8 mouse cellular contexts compared by ENCODE assay signal in the genomic region with DNA sequence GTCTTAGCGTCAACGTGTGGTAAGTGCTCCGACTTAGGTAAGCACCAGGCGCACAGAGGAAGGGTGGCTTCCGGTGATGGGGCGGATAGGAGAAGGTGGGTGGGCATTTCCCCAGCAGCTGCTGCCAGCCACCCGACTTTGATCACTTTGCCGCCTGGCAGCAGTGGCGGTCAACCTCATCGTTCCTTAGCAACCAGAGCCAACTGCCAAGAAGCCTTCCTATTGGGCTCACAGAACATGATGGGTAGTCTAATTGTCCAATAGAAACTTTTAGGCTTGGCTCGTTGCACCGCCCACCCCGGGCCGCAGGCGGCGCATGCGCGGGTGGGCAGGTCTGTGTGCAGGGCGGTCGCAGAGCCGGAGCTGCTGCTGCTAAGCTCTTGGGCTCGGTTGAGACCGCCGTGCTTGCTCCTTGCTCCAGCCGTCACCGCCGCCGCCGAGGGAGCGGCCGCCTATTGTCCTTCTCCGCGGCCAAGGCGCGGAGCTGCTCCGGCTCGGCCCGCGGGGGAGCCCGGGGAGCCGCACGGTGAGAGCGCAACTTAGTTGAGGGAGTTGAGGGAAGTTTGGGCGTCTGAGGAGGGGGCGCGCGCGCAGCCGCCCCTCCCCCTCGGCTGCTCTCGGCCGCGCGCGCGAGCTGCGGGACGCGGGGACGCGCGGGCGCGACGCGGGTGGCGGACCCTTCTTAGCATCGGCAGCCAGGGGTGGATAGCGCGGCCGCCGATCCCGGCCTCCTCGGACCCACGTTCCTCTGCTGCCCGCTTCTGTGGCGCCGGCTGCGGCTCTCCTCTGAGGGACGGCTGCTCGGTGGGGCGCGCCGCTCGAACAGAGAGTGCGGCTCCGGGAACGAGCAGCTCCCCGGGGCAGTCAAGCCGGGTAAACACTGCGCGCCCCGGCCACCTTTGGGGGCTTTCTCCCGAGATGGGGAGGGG. TPM values are rescaled to one million over a fixed set of nuclear protein-coding genes. Genes with fewer than 3 reads are reported as not detected.
A peak's percentile ranks its signal among the peaks of the same experiment; 100 is the strongest.
DNase-seq lines count a peak whose midpoint lies in the region; ATAC-seq and TF ChIP-seq lines count a peak whose summit lies in the region.

A gene (plus strand): TSS at position 312 of the 929 bp plus-strand sequence.

- no peak for TF ChIP-seq CTCF in G1E (IDR thresholded peaks at IDR 0.05; ENCODE audit: low read depth, low read length)
- TF ChIP-seq CTCF in layer of hippocampus, adult 2 months (conservative IDR thresholded peaks at IDR 0.05): peak; percentile 82
- peak; percentile 65 for TF ChIP-seq CTCF in lung, embryonic 14.5 days (IDR thresholded peaks at IDR 0.05; ENCODE audit: low read depth)
- no peak for TF ChIP-seq CTCF in olfactory bulb, adult 2 months (IDR thresholded peaks at IDR 0.05; ENCODE audit: insufficient read depth, low read depth, low read length)
- TF ChIP-seq CTCF in thymus, adult 2 months (IDR thresholded peaks at IDR 0.05; ENCODE audit: borderline replicate concordance, control insufficient read depth, extremely low read depth, insufficient read depth, low read length, poor library complexity): no peak

- under 1% methylated on average over 76 of the region's 94 CpGs for WGBS in forebrain, embryonic 16.5 days
- under 1% methylated on average over 94 of the region's 94 CpGs for WGBS in lung, embryonic 14.5 days
- under 1% methylated on average over 93 of the region's 94 CpGs for WGBS in olfactory bulb, adult 2 months
- under 1% methylated on average over 74 of the region's 94 CpGs for WGBS in thymus, adult 2 months

- peaks cover 8% of the 10 kb centered on the region; the same call in 1 of the 2 replicates for H3K9me3 ChIP-seq in G1E (replicated peaks)
- no peaks in the 10 kb centered on the region for H3K9me3 ChIP-seq in forebrain, embryonic 16.5 days (ENCODE audit: control insufficient read depth, low read length)
- H3K9me3 ChIP-seq in lung, embryonic 14.5 days (ENCODE audit: low read depth, low read length): no peaks in the 10 kb centered on the region

- peaks cover 3% of the 10 kb centered on the region; the same call in 1 of the 2 replicates for H3K4me1 ChIP-seq in G1E (ENCODE audit: insufficient read depth, low read depth, low read length)
- peaks cover 9% of the 10 kb centered on the region for H3K4me1 ChIP-seq in forebrain, embryonic 16.5 days (replicated peaks; ENCODE audit: control insufficient read depth, insufficient read depth, low read length)
- peaks cover 13% of the 10 kb centered on the region for H3K4me1 ChIP-seq in lung, embryonic 14.5 days (ENCODE audit: insufficient read depth)
- H3K4me1 ChIP-seq in olfactory bulb, adult 2 months (ENCODE audit: control insufficient read depth, insufficient read depth, low read length): no peaks in the 10 kb centered on the region
- H3K4me1 ChIP-seq in thymus, adult 2 months (replicated peaks; ENCODE audit: control insufficient read depth, insufficient read depth, low read length): no peaks in the 10 kb centered on the region

- intact Hi-C loops in heart, postnatal 36 days (cut with DNase I): loop anchor here (5.0 kb wide), 4 partner anchors 42 to 187 kb away; no protein-coding TSS in a partner anchor

- H3K27ac ChIP-seq in forebrain, embryonic 16.5 days (ENCODE audit: low read length): peak within 1 kb of the TSS; percentile 92
- peak within 1 kb of the TSS; percentile 89 for H3K27ac ChIP-seq in layer of hippocampus, adult 2 months
- H3K27ac ChIP-seq in lung, embryonic 14.5 days (ENCODE audit: low read depth): peak within 1 kb of the TSS; percentile 99
- peak within 1 kb of the TSS; percentile 30 for H3K27ac ChIP-seq in olfactory bulb, adult 2 months (ENCODE audit: insufficient read depth, low read depth, low read length)
- H3K27ac ChIP-seq in thymus, adult 2 months (ENCODE audit: control insufficient read depth, insufficient read depth, low read length): peak within 1 kb of the TSS; percentile 76

- TF ChIP-seq POLR2A in olfactory bulb, adult 2 months (IDR thresholded peaks at IDR 0.05; ENCODE audit: insufficient read depth, low read depth, low read length): peak; percentile 91
- peak; percentile 97 for TF ChIP-seq POLR2A in thymus, adult 2 months (IDR thresholded peaks at IDR 0.05; ENCODE audit: control insufficient read depth, extremely low read depth, insufficient read depth, low read length, poor library complexity)

- H3K4me3 ChIP-seq in G1E (ENCODE audit: low read depth, low read length): peak within 1 kb of the TSS; percentile 60; the same call in 1 of the 2 replicates
- H3K4me3 ChIP-seq in forebrain, embryonic 16.5 days (replicated peaks; ENCODE audit: low read length): peak within 1 kb of the TSS; percentile 95
- peak within 1 kb of the TSS; percentile 75 for H3K4me3 ChIP-seq in layer of hippocampus, adult 2 months
- H3K4me3 ChIP-seq in lung, embryonic 14.5 days (ENCODE audit: low read depth, low read length): peak within 1 kb of the TSS; percentile 98
- peak within 1 kb of the TSS; percentile 73 for H3K4me3 ChIP-seq in olfactory bulb, adult 2 months (ENCODE audit: insufficient read depth, low read depth, low read length)
- peak within 1 kb of the TSS; percentile 82 for H3K4me3 ChIP-seq in thymus, adult 2 months (ENCODE audit: control insufficient read depth, insufficient read depth, low read length)

- peak within 1 kb of the TSS; percentile 77 for H3K9ac ChIP-seq in forebrain, embryonic 16.5 days (replicated peaks; ENCODE audit: low read depth, low read length)
- H3K9ac ChIP-seq in lung, embryonic 14.5 days: peak within 1 kb of the TSS; percentile 94

- peaks cover 5% of the 10 kb centered on the region; the same call in 1 of the 2 replicates for H3K27me3 ChIP-seq in G1E (ENCODE audit: insufficient read depth, low read length)
- H3K27me3 ChIP-seq in forebrain, embryonic 16.5 days (replicated peaks; ENCODE audit: control insufficient read depth, insufficient read depth, low read length): no peaks in the 10 kb centered on the region; the same call in 1 of the 2 replicates
- H3K27me3 ChIP-seq in lung, embryonic 14.5 days (ENCODE audit: insufficient read depth, low read length): no peaks in the 10 kb centered on the region
- no peaks in the 10 kb centered on the region for H3K27me3 ChIP-seq in thymus, adult 2 months (ENCODE audit: control insufficient read depth, insufficient read depth, low read length)

- H3K36me3 ChIP-seq in G1E (replicated peaks): no peaks in the 10 kb centered on the region
- H3K36me3 ChIP-seq in forebrain, embryonic 16.5 days (ENCODE audit: control insufficient read depth, insufficient read depth): no peaks in the 10 kb centered on the region
- no peaks in the 10 kb centered on the region for H3K36me3 ChIP-seq in lung, embryonic 14.5 days (ENCODE audit: insufficient read depth)
- H3K36me3 ChIP-seq in thymus, adult 2 months (ENCODE audit: control insufficient read depth, insufficient read depth, low read length): no peaks in the 10 kb centered on the region

- no peak for DNase-seq in G1E (ENCODE audit: low spot score)
- DNase-seq in cerebellum, adult 18-20 months: peak; percentile 93 to 98
- DNase-seq in heart, postnatal 36 days: peak; percentile 97 to 98
- peak; percentile 97 to 98 for DNase-seq in layer of hippocampus, adult 2 months (ENCODE audit: low spot score in 2 of 2)
- peak; percentile 98 for DNase-seq in lung, embryonic 14.5 days
- peak; percentile 96 for DNase-seq in thymus, adult 2 months

- H3K4me2 ChIP-seq in forebrain, embryonic 16.5 days (ENCODE audit: low read length): peak within 1 kb of the TSS; percentile 86
- H3K4me2 ChIP-seq in lung, embryonic 14.5 days: peak within 1 kb of the TSS; percentile 88

- peak; percentile 93 for ATAC-seq in G1E (ENCODE audit: extremely low read depth, insufficient number of reproducible peaks, low FRiP score, poor library complexity, severe bottlenecking)
- peak; percentile 99 for ATAC-seq in forebrain, embryonic 16.5 days
- peak; percentile 99 for ATAC-seq in lung, embryonic 14.5 days (ENCODE audit: insufficient read depth)

RNA-seq across cellular contexts. Expression of the gene that starts here (rescaled TPM):
- total RNA-seq in G1E (2014; fragmentation: Nextera tagmentation) (25.5 and 123 TPM in 2 replicates), G1E (2017) (47.0 and 50.4 TPM in 2 replicates)
- 2.1 and 2.8 TPM in 2 replicates for polyA plus RNA-seq in G1E (2012)
- 10.0 and 12.0 TPM in 2 replicates for polyA plus RNA-seq in forebrain, embryonic 16.5 days (2015; fragmentation: Nextera tagmentation; extraction: Ambion mirVana)
- 10 to 100 TPM; 73.7 to 88.3 TPM for total RNA-seq in heart, postnatal 36 days (2021)
- total RNA-seq in layer of hippocampus, adult 2 months (2021): 10 to 100 TPM; 66.5 to 73.6 TPM
- polyA plus RNA-seq in lung, embryonic 14.5 days (2014; fragmentation: Nextera tagmentation; extraction: Ambion mirVana): 44.6 and 44.8 TPM in 2 replicates
- 36.4 and 67.2 TPM in 2 replicates for polyA plus RNA-seq in olfactory bulb, adult 2 months (2012; ENCODE audit: insufficient read depth, insufficient read length, low replicate concordance, missing spikeins)
- polyA plus RNA-seq in thymus, adult 2 months (2012; rRNA removed): 47.8 and 49.4 TPM in 2 replicates

Comparison
In these comparisons a context has a peak if more than half of its experiments do, and no peak if none do; other contexts are left out.
1. CTCF ChIP-seq: peak in layer of hippocampus, adult 2 months (single experiment) and lung, embryonic 14.5 days (single experiment); none in G1E (single experiment), olfactory bulb, adult 2 months (single experiment) and thymus, adult 2 months (single experiment).
2. H3K27ac ChIP-seq: peak in every context shown above with its lines; median percentile 99 in lung, embryonic 14.5 days; 92 in forebrain, embryonic 16.5 days; 89 in layer of hippocampus, adult 2 months; 76 in thymus, adult 2 months; 30 in olfactory bulb, adult 2 months.
3. Peak in every context shown above with its lines, with median percentiles within 50 percentile points of each other: ATAC-seq and H3K4me3 ChIP-seq.